Mouse (Mus musculus) ES-Bruce4 (cell line): Measurements from ENCODE around the gene Lamb3. TPM values are rescaled to one million over a fixed set of nuclear protein-coding genes. Genes with fewer than 3 reads are reported as not detected.
A peak's percentile ranks its signal among the peaks of the same experiment; 100 is the strongest.

Experiments used
- H3K27ac ChIP-seq: 2 replicates; pipeline ENCODE4 v1.5.1; 2012; ENCODE audit warnings: low read length, inconsistent platforms; ENCODE audit not compliant: insufficient read depth
- H3K27me3 ChIP-seq: 2 replicates; pipeline ENCODE4 v1.6.1; 2012; ENCODE audit warnings: mild to moderate bottlenecking, low read length, inconsistent platforms; ENCODE audit not compliant: control insufficient read depth, poor library complexity, insufficient read depth, severe bottlenecking
- H3K36me3 ChIP-seq: 2 replicates; pipeline ENCODE4 v1.6.1; 2012; ENCODE audit warnings: inconsistent platforms, mild to moderate bottlenecking, low read length, moderate library complexity; ENCODE audit not compliant: control insufficient read depth, poor library complexity, insufficient read depth, severe bottlenecking
- H3K4me1 ChIP-seq: one replicate; pipeline ENCODE4 v1.8.1; 2011; ENCODE audit warnings: low read length; ENCODE audit not compliant: control insufficient read depth, insufficient read depth
- H3K4me3 ChIP-seq: 2 replicates; pipeline ENCODE4 v1.5.1; 2011; ENCODE audit warnings: low read depth, mild to moderate bottlenecking, low read length
- H3K9ac ChIP-seq: 2 replicates; pipeline ENCODE4 v1.6.1; 2012; ENCODE audit warnings: low read depth, mild to moderate bottlenecking, inconsistent platforms; ENCODE audit not compliant: poor library complexity, severe bottlenecking
- H3K9me3 ChIP-seq: replicated peaks from 2 replicates; pipeline ENCODE4 v1.6.1; 2012; ENCODE audit warnings: mild to moderate bottlenecking, low read length, inconsistent platforms; ENCODE audit not compliant: control insufficient read depth, poor library complexity, insufficient read depth, severe bottlenecking
- CTCF ChIP-seq: IDR thresholded peaks from one replicate; pipeline ENCODE4 v1.8.1; 2011; ENCODE audit warnings: low read depth, low read length
- EP300 ChIP-seq: IDR thresholded peaks from 2 replicates; pipeline ENCODE4 v1.6.1; 2011; ENCODE audit warnings: low read depth, low read length; ENCODE audit not compliant: insufficient read depth
- POLR2A ChIP-seq: IDR thresholded peaks from one replicate; pipeline ENCODE4 v1.8.1; 2011; ENCODE audit warnings: low read length; ENCODE audit not compliant: insufficient read depth
- polyA plus RNA-seq: library from polyadenylated mRNA; stranded (reverse); fragments of >200 nt; gene quantifications from 2 replicates; pipeline ENCODE4 v1.2.4, GENCODE M21; 2011; ENCODE audit warnings: low read depth; ENCODE audit not compliant: missing spikeins, insufficient read depth, insufficient read length

Gene Lamb3
- polyA plus RNA-seq, 1 experiment, result 6.4 TPM

DNA sequence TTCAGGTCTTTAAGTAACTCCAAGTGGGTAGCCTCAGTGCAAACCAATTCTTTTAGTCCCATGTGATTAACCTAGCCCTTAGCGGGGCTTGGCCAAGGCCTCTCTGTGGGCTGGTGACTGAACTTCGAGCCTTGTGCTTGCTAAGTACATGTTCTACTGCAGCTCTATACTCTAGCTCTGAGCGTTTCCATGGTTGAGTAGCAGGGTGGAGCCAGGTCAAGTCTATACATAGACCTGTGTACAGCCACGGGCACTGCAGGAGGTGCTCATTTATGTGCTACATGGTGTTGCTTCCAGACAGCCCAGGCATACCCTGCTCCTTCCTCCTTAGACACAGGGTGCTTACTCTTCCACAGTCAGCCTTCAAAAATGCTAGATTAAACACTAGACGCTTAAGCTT, 88.4 kb downstream of the Lamb3 start:
- no peaks in the 10 kb centered on the region for H3K4me1 ChIP-seq
- no peaks in the 10 kb centered on the region for H3K36me3 ChIP-seq
- H3K9ac ChIP-seq, result no peak overlapping the region
- H3K4me3 ChIP-seq, result no peak overlapping the region
- H3K27me3 ChIP-seq, result no peaks in the 10 kb centered on the region
- no peak overlapping the region for H3K27ac ChIP-seq
- TF ChIP-seq CTCF (no peak), POLR2A (no peak), EP300 (no peak)
- no peaks in the 10 kb centered on the region for H3K9me3 ChIP-seq

DNA sequence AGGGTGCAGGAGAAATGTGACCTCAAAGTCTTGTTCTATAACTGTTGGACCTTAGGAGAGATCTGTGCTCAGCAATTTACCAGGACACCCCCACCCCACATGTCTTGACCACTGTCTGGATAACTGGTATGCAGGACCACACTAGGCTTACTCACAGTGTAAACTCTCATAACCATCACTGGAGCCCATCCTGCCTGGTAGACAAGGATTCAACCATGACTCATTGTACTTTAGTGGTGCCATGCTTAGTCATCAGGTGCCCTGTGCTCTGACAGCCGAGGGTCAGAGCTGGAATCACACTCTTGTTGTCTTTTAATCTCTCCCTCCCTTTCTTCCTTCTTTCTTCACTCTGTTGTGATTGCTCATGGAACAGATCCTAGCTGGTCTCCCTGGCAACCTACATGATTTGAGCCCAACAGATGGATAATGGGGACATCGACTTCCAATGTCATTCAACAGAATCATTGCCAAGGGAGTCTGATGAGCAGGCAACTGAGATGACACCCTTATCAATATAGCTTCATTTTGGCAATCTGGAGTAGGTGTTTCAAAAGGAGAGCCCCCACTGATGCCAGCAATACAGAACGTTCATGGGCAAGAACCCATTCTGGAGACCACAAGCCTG, 90.8 kb downstream of the Lamb3 start:
- no peaks in the 10 kb centered on the region for H3K36me3 ChIP-seq
- TF ChIP-seq CTCF (no peak), EP300 (no peak), POLR2A (no peak)

DNA sequence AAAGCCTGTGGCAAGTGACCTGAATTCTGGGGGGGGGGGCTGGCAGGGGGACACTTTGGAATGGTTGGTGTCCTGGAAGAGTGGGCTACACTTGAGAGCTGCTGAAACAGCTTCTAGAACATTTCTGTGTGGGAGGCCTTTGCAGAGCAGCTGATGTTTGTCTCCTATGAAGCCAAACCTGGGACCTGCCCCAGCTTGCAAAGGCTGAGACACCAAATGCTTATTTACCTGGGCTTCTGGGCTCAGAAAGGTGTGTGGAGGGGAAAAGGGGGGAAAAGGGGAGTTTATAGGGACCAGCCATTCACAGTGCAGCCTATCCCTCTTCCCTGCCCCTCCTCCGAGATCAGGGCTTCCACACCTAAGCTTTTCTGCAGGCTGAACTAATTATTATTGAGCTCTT, 92.5 kb downstream of the Lamb3 start:
- no peak for TF ChIP-seq POLR2A
- TF ChIP-seq EP300, result no peak
- no peak for TF ChIP-seq CTCF
- Histone ChIP-seq H3K36me3 (no peaks in the 10 kb centered on the region), H3K9me3 (no peaks in the 10 kb centered on the region), H3K27me3 (no peaks in the 10 kb centered on the region), H3K4me1 (no peaks in the 10 kb centered on the region), H3K27ac (no peak overlapping the region), H3K9ac (no peak overlapping the region), H3K4me3 (no peak overlapping the region)

More for the DNA sequence above, 90.8 kb downstream of the Lamb3 start:
- Histone ChIP-seq H3K27ac (no peak overlapping the region), H3K9me3 (no peaks in the 10 kb centered on the region), H3K27me3 (no peaks in the 10 kb centered on the region), H3K4me1 (no peaks in the 10 kb centered on the region), H3K9ac (no peak overlapping the region), H3K4me3 (no peak overlapping the region)

DNA sequence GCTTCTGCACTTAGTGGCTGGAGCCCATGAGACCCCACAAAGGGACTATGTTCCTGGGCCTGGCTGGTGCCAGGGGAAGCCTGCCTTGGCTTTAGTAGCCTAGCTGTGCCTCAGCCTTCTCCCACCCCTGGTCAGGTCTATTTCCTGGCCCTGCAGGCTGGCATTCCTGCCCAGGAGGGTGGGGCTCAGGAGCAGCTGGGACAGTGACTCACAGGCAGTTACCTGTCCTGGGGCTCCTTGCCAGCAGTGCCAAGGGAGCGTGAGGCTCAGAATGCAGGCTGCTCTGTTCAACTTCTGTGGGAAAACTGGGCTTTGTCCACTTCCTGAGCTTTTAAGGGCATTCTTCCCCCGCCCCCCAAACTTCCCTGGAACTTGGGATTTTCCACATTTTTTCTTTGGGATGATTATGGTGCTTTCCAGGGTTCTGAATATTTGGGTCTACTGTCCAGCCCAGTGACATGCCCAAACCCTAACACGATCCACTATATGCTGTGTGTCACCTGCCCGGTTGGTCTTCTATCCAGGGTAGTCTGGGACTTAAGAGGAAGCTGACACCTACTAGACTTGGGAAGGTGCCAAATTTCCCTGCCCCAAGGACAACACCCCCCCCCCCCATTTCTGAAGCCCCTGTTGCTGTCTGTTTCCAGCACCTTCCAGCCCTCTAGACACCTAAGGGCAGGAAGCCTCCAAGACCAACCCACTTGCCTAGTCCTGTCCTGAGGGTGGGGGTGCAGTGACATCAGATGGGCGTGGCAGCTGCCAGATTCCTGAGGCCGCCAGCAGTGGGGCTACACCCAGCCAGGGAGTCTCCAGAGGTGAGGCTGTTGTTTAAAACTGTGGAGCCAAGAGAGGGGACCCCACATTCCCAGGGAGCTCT, 94.0 kb downstream of the Lamb3 start:
- TF ChIP-seq EP300 (no peak), POLR2A (no peak), CTCF (no peak)
- Histone ChIP-seq H3K36me3 (no peaks in the 10 kb centered on the region), H3K4me1 (no peaks in the 10 kb centered on the region), H3K9me3 (no peaks in the 10 kb centered on the region), H3K9ac (no peak overlapping the region), H3K27ac (no peak overlapping the region), H3K4me3 (0 out of 2 replicates have a peak overlapping the region, but pooled peaks have one; percentile 7), H3K27me3 (no peaks in the 10 kb centered on the region)

DNA sequence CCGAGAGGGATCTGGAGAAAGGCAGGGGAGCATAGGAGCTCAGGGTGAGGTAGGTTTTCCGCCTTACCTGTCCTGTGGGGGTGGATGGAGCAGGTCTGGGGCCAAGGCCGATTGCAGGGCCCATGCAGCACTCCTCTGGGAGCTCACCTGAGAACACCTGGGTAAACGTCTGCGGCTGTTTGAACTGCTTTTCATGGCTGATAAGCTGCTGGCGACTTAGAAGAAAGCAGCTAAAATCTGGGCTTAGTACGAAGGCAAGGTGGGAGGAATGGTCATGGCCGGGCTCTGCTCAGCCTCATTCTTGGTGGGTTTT, 94.5 kb downstream of the Lamb3 start:
- no peaks in the 10 kb centered on the region for H3K9me3 ChIP-seq
- H3K27me3 ChIP-seq, result no peaks in the 10 kb centered on the region
- no peaks in the 10 kb centered on the region for H3K4me1 ChIP-seq
- TF ChIP-seq POLR2A (no peak), EP300 (no peak), CTCF (no peak)
- no peak overlapping the region for H3K9ac ChIP-seq
- no peak overlapping the region for H3K27ac ChIP-seq
- H3K36me3 ChIP-seq, result no peaks in the 10 kb centered on the region
- H3K4me3 ChIP-seq, result 0 out of 2 replicates have a peak overlapping the region, but pooled peaks have one; percentile 7

- TF ChIP-seq EP300, result no peak
- no peak for TF ChIP-seq CTCF
- no peak for TF ChIP-seq POLR2A
- no peak overlapping the region for H3K27ac ChIP-seq
- H3K4me3 ChIP-seq, result no peak overlapping the region
- no peaks in the 10 kb centered on the region for H3K9me3 ChIP-seq
- H3K27me3 ChIP-seq, result no peaks in the 10 kb centered on the region
- H3K4me1 ChIP-seq, result no peaks in the 10 kb centered on the region
- no peaks in the 10 kb centered on the region for H3K36me3 ChIP-seq
- no peak overlapping the region for H3K9ac ChIP-seq
Measured at GRCm38 (mm10) chr1:193303096-193303495, 95.6 kb downstream of the Lamb3 start.
